Mouse (Mus musculus) limb, embryonic 14.5 days (tissue): ENCODE results near the gene Plvap. TPM values are rescaled to one million over a fixed set of nuclear protein-coding genes. Genes with fewer than 3 reads are reported as not detected.

Source experiments
- ATAC-seq: fragments of 200-750 bp; cut with Nextera tagmentation; 2 replicates; pipeline ENCODE4 v1.8.0; 2017; ENCODE audit warnings: low read depth, moderate number of reproducible peaks, moderate TSS enrichment; ENCODE audit not compliant: low FRiP score
- DNase-seq: peaks from one replicate; pipeline ENCODE4 v3.0.0-alpha.2; 2015; ENCODE audit warnings: low spot score
- H3K27ac ChIP-seq: fragments of 300-500 bp; sonication (generic); replicated peaks from 2 replicates; pipeline ENCODE4 v1.5.1; 2014; ENCODE audit warnings: low read depth, mild to moderate bottlenecking, low read length, moderate library complexity, mixed read lengths
- H3K27me3 ChIP-seq: fragments of 300-500 bp; sonication (generic); 2 replicates; pipeline ENCODE4 v1.6.1; 2014; ENCODE audit warnings: low read length, mixed read lengths; ENCODE audit not compliant: control insufficient read depth, insufficient read depth
- H3K36me3 ChIP-seq: fragments of 300-500 bp; sonication (generic); 2 replicates; pipeline ENCODE4 v1.6.1; 2014; ENCODE audit warnings: mild to moderate bottlenecking, low read length, moderate library complexity, mixed read lengths; ENCODE audit not compliant: control insufficient read depth, insufficient read depth
- H3K4me1 ChIP-seq: fragments of 300-500 bp; sonication (generic); 2 replicates; pipeline ENCODE4 v1.6.1; 2014; ENCODE audit warnings: antibody characterized with exemption, low read length, mixed read lengths; ENCODE audit not compliant: control insufficient read depth, insufficient read depth
- H3K4me2 ChIP-seq: fragments of 300-500 bp; sonication (generic); replicated peaks from 2 replicates; pipeline ENCODE4 v1.6.1; 2014; ENCODE audit warnings: low read depth, mild to moderate bottlenecking, low read length, moderate library complexity; ENCODE audit not compliant: severe bottlenecking
- H3K4me3 ChIP-seq: fragments of 300-500 bp; sonication (generic); replicated peaks from 2 replicates; pipeline ENCODE4 v1.5.1; 2014; ENCODE audit warnings: low read length
- H3K9ac ChIP-seq: fragments of 300-500 bp; sonication (generic); 2 replicates; pipeline ENCODE4 v1.6.1; 2014; ENCODE audit warnings: mild to moderate bottlenecking, low read depth, low read length, moderate library complexity; ENCODE audit not compliant: severe bottlenecking
- H3K9me3 ChIP-seq: fragments of 300-500 bp; sonication (generic); 2 replicates; pipeline ENCODE4 v1.6.1; 2016; ENCODE audit warnings: low read length; ENCODE audit not compliant: control insufficient read depth
- POLR2A ChIP-seq: fragments of 200-500 bp; IDR thresholded peaks from 2 replicates; pipeline ENCODE4 v1.8.0; 2012; ENCODE audit warnings: inconsistent platforms, mild to moderate bottlenecking, moderate library complexity, borderline replicate concordance; ENCODE audit not compliant: insufficient read depth, insufficient read length; ENCODE audit errors: extremely low read depth
- WGBS: fragments of 180-500 bp; shearing (Covaris S2); extraction: QIAGEN DNeasy Blood & Tissue Kit; methylation state at CpG from one replicate; pipeline ENCODE4 v1.1.7; 2014; 5-methylcytosine and 5-hydroxymethylcytosine counted together
- polyA plus RNA-seq, 2 experiments: library from polyadenylated mRNA; depleted of rRNA in 1 of 2; stranded (reverse) in 1 of 2; unstranded in 1 of 2; fragments of >200 nt; fragmentation: Nextera tagmentation in 1 of 2; extraction: Ambion mirVana in 1 of 2; gene quantifications; 2 replicates each; pipeline versions ENCODE4 v1.2.1 to v1.2.3; 2012 to 2014

Plvap gene
- polyA plus RNA-seq, 2 experiments: 53.2 to 59.8 TPM

- no peak for ATAC-seq
These were observed 17.0 kb upstream of the Plvap start for GRCm38 (mm10) chr8:71528362-71529073.

GRCm38 (mm10) chr8:71527162-71527870, 15.8 kb upstream of the Plvap start:
- Histone ChIP-seq H3K27me3 (peaks cover 25% of the 10 kb centered on the region), H3K27ac (0 out of 2 replicates have a peak overlapping the region, but pooled peaks have one; percentile 33), H3K9me3 (no peaks in the 10 kb centered on the region), H3K4me3 (no peak overlapping the region), H3K9ac (no peak overlapping the region), H3K4me2 (no peak overlapping the region), H3K4me1 (peaks cover 5% of the 10 kb centered on the region; the same call in 1 of the 2 replicates), H3K36me3 (no peaks in the 10 kb centered on the region)
- peak; percentile 61 for DNase-seq
- 0 out of 2 replicates have a peak, but pooled peaks have one; percentile 31 for ATAC-seq
- 43% methylated on average over 3 of the region's 3 CpGs for WGBS
- TF ChIP-seq POLR2A: no peak

More at GRCm38 (mm10) chr8:71528362-71529073, 17.0 kb upstream of the Plvap start:
- Histone ChIP-seq H3K4me2 (no peak overlapping the region), H3K9me3 (no peaks in the 10 kb centered on the region), H3K4me3 (no peak overlapping the region), H3K4me1 (peaks cover 5% of the 10 kb centered on the region; the same call in 1 of the 2 replicates), H3K27ac (peak overlapping the region; percentile 48; the same call in 1 of the 2 replicates), H3K9ac (no peak overlapping the region), H3K36me3 (no peaks in the 10 kb centered on the region), H3K27me3 (peaks cover 25% of the 10 kb centered on the region)
- no peak for TF ChIP-seq POLR2A
- no peak for DNase-seq
- WGBS: 79% methylated on average over 11 of the region's 11 CpGs

GRCm38 (mm10) chr8:71526272-71526671, 14.7 kb upstream of the Plvap start:
- no peak for DNase-seq
- Histone ChIP-seq H3K27ac (no peak overlapping the region), H3K9ac (no peak overlapping the region), H3K4me2 (no peak overlapping the region), H3K27me3 (peaks cover 25% of the 10 kb centered on the region), H3K9me3 (no peaks in the 10 kb centered on the region), H3K4me1 (peaks cover 5% of the 10 kb centered on the region; the same call in 1 of the 2 replicates), H3K4me3 (no peak overlapping the region), H3K36me3 (no peaks in the 10 kb centered on the region)
- WGBS: 9% methylated on average over 6 of the region's 6 CpGs
- no peak for TF ChIP-seq POLR2A
- ATAC-seq: no peak

GRCm38 (mm10) chr8:71525226-71526050, 13.9 kb upstream of the Plvap start, which contains the start of gene Ccdc194:
Gene Ccdc194, minus strand, starts transcription at chr8:71525711.
- Histone ChIP-seq H3K9ac (peak within 1 kb of the TSS; percentile 28; the same call in 1 of the 2 replicates), H3K4me1 (peaks cover 5% of the 10 kb centered on the region; the same call in 1 of the 2 replicates), H3K36me3 (no peaks in the 10 kb centered on the region), H3K9me3 (no peaks in the 10 kb centered on the region), H3K27me3 (peaks cover 25% of the 10 kb centered on the region), H3K27ac (0 out of 2 replicates have a peak within 1 kb of the TSS, but pooled peaks have one; percentile 38), H3K4me3 (peak within 1 kb of the TSS; percentile 16), H3K4me2 (no peak within 1 kb of the TSS; the same call in 1 of the 2 replicates)
- WGBS: 5% methylated on average over 46 of the region's 46 CpGs
- ATAC-seq (no peak), DNase-seq (no peak)
- TF ChIP-seq POLR2A: no peak
